Mouse (Mus musculus): Measurements from ENCODE around the gene Cyb5r2. TPM values are rescaled to one million over a fixed set of nuclear protein-coding genes. Genes with fewer than 3 reads are reported as not detected.

The Cyb5r2 gene
- total RNA-seq (2022) = not detected

DNA sequence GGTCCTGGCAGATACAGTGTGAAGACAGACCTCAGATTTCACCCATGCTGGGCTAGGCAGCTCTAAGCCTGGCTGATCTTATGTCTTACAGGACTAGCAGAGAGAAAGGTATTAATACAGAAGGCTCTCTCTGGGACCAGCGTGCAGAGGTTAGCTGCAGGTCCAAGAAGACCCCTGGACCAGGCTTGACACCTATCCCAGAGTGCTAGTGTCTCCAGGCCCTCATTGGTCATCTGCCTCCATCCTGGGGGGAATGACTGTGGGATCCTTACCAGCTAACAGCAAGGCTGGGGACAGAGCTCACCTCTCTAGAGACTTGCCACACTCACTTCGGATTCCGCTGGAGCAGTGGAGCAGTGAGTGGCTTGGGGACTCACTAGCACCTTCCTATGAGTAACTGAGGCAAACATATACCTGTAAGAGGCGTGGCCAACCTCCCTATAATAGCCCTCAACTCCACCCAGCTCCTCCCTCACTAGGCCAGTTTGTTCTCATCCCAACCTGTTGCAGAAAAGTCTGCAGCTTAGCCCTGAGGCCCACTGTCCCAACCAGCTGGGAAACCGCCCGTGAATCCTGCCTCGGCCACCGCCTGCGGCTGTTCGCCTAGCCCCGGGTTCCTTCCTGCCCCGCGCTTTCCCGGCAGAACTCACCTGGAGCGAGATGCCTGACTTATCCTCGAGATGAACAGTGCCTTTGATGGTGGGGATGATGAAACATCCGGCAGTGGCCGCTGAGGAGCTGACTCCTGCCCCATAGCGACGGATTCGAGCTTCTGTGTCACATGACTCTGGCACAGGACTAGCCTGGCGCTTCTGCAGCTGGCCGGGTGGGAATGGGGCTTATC, at the start of gene Cyb5r2:
Gene Cyb5r2, minus strand, starts transcription at position 725 of the 844 bp plus-strand sequence.
- no peak for DNase-seq

- no peak for DNase-seq
Measured at GRCm38 (mm10) chr7:107802138-107802537, 44.3 kb upstream of the Cyb5r2 start.

- DNase-seq = no peak
Measured at GRCm38 (mm10) chr7:107801108-107801507, 43.3 kb upstream of the Cyb5r2 start, which contains the start of gene Ovch2. TSS of gene Ovch2 (minus strand) at chr7:107801208.

- no peak for DNase-seq
Measured at GRCm38 (mm10) chr7:107796500-107796899, 38.7 kb upstream of the Cyb5r2 start.

GRCm38 (mm10) chr7:107787977-107788620, 30.3 kb upstream of the Cyb5r2 start:
- DNase-seq = no peak

DNA sequence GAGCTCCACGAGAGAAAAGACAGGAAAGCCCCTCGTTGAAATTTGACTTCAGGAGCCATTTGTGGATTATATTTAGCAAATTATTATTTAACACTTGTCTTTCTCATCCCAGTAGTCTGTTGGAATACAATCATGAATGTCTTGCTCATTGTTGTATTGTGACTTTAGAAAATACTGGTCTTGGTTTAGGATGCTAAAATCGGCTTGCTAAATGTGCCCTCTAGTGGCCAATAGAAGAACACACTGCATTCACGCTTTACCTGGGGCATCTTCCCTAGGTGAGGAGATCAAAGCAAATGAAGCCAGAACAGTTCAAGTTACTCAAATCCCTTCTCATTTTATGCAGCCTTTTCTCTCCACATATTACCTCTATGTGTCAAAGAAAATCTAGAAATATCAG, 21.8 kb upstream of the Cyb5r2 start:
- DNase-seq = no peak

DNA sequence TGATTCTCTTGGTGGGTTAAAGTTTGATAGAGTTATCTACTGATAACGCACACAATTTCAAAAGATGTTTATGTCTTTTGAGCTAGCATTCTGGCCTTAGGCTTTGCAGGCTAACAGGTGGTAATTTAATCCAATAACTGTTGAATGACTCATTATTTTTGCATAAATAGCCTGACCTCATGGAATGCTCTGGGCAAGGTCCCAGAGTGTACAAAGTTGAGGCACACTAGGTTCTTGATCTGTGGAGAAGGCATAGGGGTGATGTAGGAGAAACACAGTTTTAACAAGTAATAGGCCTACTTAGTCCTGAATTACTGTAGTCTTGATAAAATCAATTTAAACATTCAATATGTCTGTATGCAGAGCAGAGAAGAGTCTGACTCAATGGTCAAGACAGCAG, 20.4 kb upstream of the Cyb5r2 start:
- DNase-seq = no peak

GRCm38 (mm10) chr7:107770812-107771211, 13.0 kb upstream of the Cyb5r2 start:
- no peak for DNase-seq

GRCm38 (mm10) chr7:107756748-107757147, 1.1 kb downstream of the Cyb5r2 start:
- DNase-seq = no peak

DNA sequence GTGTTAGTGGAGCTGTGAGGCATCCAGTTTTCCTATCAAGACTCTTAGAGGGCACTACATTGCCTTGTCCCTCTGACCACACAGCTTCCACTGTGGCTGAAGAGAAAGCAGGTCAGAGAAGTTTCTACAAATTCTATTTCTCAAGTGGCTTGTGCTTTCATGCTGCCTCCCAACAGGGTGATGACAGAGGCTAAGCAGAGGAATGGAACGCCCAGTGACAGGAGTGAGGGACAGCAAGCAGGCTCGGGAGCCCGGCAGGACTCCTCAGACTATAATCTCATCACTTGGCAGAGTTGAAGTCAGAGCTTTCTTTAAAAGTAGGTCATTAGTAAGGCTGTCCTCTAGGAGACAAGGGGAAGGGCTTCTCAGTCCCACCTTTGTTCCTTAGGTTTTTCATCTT, 1.9 kb downstream of the Cyb5r2 start:
- DNase-seq = no peak

- DNase-seq = no peak
Measured at GRCm38 (mm10) chr7:107752031-107752520, 5.8 kb downstream of the Cyb5r2 start.

- no peak for DNase-seq
Measured at GRCm38 (mm10) chr7:107749721-107750120, 8.1 kb downstream of the Cyb5r2 start.

DNA sequence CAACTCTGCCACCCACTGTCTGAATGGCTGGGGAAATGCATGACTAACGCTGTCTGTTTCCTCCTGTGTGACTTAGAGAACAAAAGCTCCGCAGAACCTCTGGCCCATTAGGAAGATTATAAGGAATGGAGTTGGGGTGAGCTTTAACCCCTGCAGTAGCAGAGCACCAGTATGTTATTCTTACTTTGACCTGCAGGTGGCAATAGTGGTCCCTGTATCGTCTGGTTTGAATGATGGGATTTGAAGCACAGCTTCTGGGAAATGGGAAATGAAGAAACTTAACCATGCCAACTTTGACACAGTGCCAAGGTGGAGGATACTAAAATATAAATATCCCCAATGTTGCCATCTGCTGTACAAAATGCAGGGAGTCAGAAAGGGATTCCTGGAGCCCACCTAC, 8.6 kb downstream of the Cyb5r2 start:
- no peak for DNase-seq

DNA sequence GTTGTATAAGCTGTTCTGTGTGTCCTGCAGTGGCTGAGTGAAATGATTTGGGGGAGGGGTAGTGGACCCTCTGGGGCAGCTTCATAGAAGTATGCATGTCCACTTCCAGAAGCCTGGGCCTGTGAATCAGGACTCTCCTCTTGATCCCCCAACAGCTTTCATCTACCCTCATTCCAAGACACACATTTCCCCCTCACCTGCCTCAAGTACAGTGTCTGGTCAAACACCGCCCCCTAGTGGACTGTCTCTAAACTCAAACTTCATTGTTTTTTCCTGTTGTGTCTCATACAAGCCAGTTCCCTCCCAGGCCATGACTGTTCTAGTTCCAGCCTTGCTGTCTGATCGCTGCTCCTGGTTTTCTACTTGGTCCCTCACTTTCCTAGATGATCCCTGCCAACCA, 9.9 kb downstream of the Cyb5r2 start:
- peak; percentile 11 for DNase-seq

DNA sequence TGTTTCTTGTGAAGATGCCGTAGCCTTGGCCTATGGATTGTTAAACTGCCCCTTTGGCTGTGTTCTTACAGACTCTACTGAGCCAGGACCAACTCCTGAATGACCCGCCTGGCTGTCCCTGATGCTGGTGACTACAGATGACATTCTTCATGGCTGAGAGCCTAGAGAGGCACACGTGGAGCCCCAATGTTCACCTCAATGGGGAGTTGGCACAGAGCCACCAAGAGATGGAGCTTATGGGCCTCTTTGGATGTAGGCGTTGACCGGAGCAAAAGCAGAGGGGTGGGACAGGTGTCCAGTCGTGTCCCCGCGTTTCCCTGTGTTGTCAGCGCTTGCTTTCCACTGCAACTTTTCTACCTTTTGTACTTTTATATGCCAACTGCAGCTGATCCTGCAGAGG, 10.4 kb downstream of the Cyb5r2 start:
- no peak for DNase-seq

DNA sequence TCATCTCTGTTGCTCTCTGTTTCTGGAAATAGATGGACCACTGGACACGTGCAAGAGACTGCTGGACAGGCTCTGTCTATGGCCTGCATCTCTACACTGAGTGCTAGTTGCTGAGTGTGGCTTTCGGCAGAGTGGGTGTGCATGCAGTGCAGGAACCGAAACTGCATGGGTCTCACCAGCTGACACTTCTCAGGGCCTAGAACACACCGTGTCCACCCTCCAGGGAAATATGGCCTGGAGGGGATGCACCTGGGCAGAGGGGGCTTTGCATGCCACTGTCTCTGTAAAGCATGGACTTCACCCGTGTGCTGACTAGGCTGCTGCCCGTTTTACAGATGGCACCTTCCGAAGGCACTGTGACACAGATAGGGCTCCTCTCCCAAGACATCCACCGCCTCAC, 11.8 kb downstream of the Cyb5r2 start:
- no peak for DNase-seq

DNA sequence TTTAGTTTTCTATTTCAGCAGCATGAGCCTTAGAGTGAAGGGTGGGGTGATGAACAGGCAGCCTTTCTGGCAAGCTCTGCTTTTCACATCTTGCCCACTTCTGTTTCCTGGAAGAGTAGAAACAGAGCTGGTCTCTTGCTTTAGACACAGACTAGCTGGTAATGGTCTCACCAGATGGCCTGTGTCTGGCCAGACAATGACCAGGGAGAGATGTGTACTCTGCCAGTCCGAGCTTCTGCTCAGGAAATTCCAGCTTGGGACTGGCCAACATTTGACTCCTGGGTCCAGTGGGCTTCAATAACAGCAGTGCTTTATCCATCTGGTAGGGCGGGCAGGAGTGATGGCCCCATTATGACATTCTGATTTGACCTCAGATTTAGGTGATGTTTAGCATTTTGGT, 12.7 kb downstream of the Cyb5r2 start:
- no peak for DNase-seq

- DNase-seq = no peak
Measured at GRCm38 (mm10) chr7:107744454-107744853, 13.4 kb downstream of the Cyb5r2 start.

GRCm38 (mm10) chr7:107742963-107743465, 14.8 kb downstream of the Cyb5r2 start:
- no peak for DNase-seq

DNA sequence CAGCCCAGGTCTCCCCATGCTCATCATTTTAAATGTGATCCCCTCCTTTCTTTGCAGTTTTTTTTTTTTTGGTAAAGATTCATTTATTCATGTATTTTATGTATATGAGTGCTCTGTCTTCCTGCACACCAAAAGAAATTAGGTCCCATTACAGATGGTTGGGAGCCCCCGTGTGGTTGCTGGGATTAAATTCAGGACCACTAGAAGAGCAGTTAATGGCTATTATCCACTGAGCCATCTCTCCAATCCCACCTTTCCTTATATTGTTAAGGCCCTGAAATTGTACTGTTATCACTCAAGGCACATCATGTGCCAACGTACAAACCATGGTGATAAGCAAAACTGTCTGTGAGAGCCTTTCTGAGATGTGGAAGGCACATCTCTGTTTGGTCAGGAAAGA, 19.1 kb downstream of the Cyb5r2 start:
- no peak for DNase-seq

GRCm38 (mm10) chr7:107733162-107733561, 24.7 kb downstream of the Cyb5r2 start:
- DNase-seq = no peak

- no peak for DNase-seq
Measured at GRCm38 (mm10) chr7:107730587-107730986, 27.2 kb downstream of the Cyb5r2 start.

GRCm38 (mm10) chr7:107727538-107727937, 30.3 kb downstream of the Cyb5r2 start:
- DNase-seq = no peak

DNA sequence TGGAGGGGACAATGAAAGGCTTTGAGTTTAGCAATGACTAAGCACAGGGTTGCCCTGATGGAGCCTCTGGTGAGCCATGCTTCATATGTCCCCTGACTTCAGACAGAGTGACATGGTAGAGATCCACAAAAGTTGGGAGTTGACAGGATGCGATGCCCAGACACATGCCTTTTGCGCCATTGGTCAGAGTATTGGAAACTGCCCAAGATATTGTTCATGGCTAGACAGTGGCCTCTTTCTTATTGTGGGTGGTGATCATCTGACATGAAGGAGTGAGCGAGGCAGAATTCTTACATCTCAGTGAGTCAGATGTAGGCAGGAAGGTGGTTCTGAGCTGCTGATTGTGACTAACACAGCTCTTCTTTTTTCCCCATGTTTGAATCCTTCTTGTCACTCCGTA, 35.3 kb downstream of the Cyb5r2 start:
- DNase-seq = no peak
